Mouse (Mus musculus) hindbrain, embryonic 15.5 days (tissue): Measurements from ENCODE around the gene Dchs1. TPM values are rescaled to one million over a fixed set of nuclear protein-coding genes. Genes with fewer than 3 reads are reported as not detected.

Experiments used
- ATAC-seq: fragments of 200-750 bp; cut with Nextera tagmentation; 2 replicates; pipeline ENCODE4 v1.8.0; 2017; ENCODE audit warnings: low read depth, moderate number of reproducible peaks, moderate TSS enrichment; ENCODE audit not compliant: low FRiP score
- H3K27ac ChIP-seq: fragments of 300-500 bp; sonication (generic); replicated peaks from 2 replicates; pipeline ENCODE4 v1.5.1; 2015; ENCODE audit warnings: mild to moderate bottlenecking, inconsistent platforms
- H3K27me3 ChIP-seq: fragments of 300-500 bp; sonication (generic); 2 replicates; pipeline ENCODE4 v1.6.1; 2015; ENCODE audit warnings: control low read depth, inconsistent platforms
- H3K36me3 ChIP-seq: fragments of 300-500 bp; sonication (generic); 2 replicates; pipeline ENCODE4 v1.6.1; 2015; ENCODE audit warnings: control low read depth, inconsistent platforms
- H3K4me1 ChIP-seq: fragments of 300-500 bp; sonication (generic); replicated peaks from 2 replicates; pipeline ENCODE4 v1.6.1; 2015; ENCODE audit warnings: control low read depth, inconsistent platforms
- H3K4me2 ChIP-seq: fragments of 300-500 bp; sonication (generic); 2 replicates; pipeline ENCODE4 v1.6.1; 2015; ENCODE audit warnings: moderate library complexity, mild to moderate bottlenecking, inconsistent platforms
- H3K4me3 ChIP-seq: fragments of 300-500 bp; sonication (generic); 2 replicates; pipeline ENCODE4 v1.5.1; 2015; ENCODE audit warnings: mild to moderate bottlenecking, inconsistent platforms
- H3K9ac ChIP-seq: fragments of 300-500 bp; sonication (generic); 2 replicates; pipeline ENCODE4 v1.6.1; 2015; ENCODE audit warnings: inconsistent platforms
- H3K9me3 ChIP-seq: fragments of 300-500 bp; sonication (generic); 2 replicates; pipeline ENCODE4 v1.6.1; 2016; ENCODE audit warnings: control low read depth, inconsistent platforms
- WGBS: fragments of 180-500 bp; shearing (Covaris S2); methylation state at CpG from one replicate; pipeline ENCODE4 v1.1.7; 2015; 5-methylcytosine and 5-hydroxymethylcytosine counted together
- polyA plus RNA-seq: library from polyadenylated mRNA; unstranded; fragments of >200 nt; fragmentation: Nextera tagmentation; extraction: Ambion mirVana; gene quantifications from 2 replicates; pipeline ENCODE4 v1.2.1, GENCODE M21; 2015

The Dchs1 gene
- polyA plus RNA-seq = 14.3 and 14.8 TPM in 2 replicates

DNA sequence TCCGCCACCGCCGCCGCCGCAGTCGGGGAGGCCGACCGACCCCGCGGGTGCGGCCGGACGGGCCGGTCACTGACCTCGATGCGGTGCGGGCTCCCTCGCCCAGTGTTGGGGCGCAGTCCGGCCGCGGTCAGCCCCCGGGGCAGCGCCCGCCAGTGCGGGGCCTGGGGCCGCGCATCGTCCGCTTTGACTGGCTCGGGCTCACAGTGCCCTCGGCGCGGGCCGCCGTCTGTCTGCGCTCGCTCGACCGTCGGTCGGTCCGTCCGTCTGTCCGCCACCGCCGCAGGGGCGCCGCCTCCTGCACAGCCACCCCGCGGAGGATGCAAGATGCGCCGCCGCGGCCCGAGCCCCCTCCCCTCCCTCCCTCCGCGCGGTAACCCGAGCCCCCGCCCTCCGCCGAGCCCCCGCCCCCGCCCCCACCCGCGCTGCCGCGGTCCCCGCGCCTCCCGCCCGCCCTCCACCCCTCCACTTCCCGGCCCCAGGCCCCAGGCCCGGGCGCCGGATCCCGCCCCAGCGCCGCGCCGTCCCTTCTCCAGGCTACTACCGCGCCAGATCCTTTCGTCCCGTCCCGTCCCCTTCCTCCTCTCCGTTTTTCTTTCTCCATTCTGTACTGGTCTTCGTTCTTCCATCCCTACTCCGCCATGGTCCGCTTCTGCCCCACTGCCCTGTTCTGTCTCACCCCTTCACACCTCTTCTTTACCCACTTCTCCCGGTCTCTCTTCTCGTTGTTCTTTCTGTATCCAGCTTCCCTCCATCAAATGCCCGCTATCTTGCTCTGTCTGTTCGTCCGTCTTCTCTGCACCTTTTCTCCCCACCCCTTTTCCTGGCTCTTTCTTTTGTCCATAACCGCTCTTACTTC is at the start of gene Dchs1:
Dchs1 (minus strand) TSS at position 370 of the 856 bp plus-strand sequence.
- Histone ChIP-seq H3K27me3 (no peaks in the 10 kb centered on the region), H3K4me1 (peaks cover 52% of the 10 kb centered on the region), H3K36me3 (no peaks in the 10 kb centered on the region), H3K9ac (peak within 1 kb of the TSS; percentile 100), H3K4me3 (peak within 1 kb of the TSS; percentile 96), H3K27ac (peak within 1 kb of the TSS; percentile 99), H3K9me3 (no peaks in the 10 kb centered on the region), H3K4me2 (peak within 1 kb of the TSS; percentile 86)
- WGBS = under 1% methylated on average over 70 of the region's 97 CpGs
- ATAC-seq = peak; percentile 76

DNA sequence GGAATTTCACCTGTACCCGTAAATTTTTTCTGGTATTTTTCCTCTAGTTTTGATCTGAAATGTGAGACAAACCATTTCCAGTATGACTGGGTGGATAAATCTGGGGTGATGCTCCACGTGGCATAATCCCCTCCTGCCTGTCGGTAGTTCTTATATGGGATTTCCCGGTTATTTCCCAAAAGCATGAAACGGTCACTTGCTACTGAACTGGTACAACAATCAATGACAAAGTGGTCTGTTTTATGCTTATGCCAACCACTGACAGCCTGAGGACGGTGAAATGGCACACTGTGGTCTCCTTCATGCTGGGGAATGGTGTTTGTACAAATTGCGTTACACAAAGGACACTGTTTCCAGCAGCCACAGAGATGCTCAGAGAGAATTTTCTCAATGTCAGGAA is 36.8 kb upstream of the Dchs1 start:
- 77% methylated on average over 7 of the region's 7 CpGs for WGBS
- H3K4me1 ChIP-seq = no peaks in the 10 kb centered on the region
- ATAC-seq = no peak
- H3K4me3 ChIP-seq = no peak overlapping the region
- H3K9ac ChIP-seq = no peak overlapping the region
- H3K4me2 ChIP-seq = no peak overlapping the region
- no peaks in the 10 kb centered on the region for H3K27me3 ChIP-seq
- H3K9me3 ChIP-seq = no peaks in the 10 kb centered on the region
- no peaks in the 10 kb centered on the region for H3K36me3 ChIP-seq
- no peak overlapping the region for H3K27ac ChIP-seq

DNA sequence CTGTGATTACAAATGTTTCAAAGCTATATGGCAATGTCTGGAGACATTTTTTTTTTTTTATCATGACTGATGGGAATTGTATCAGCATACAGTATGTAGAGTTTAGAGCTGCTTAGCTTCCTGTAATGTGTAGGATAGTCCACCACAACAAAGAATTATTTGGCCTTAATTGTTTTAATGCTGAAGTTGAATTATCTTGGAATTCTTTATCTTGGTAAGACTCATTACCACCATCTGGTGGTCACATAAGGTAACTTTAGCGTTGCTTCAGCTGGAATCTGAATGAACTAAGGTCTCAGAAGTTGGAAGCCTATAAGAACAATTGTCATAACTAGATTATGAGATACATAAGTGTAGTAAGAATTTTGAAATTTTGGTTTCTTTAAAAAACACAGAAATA is 31.0 kb upstream of the Dchs1 start:
- Histone ChIP-seq H3K4me2 (no peak overlapping the region), H3K9me3 (no peaks in the 10 kb centered on the region), H3K27me3 (no peaks in the 10 kb centered on the region), H3K9ac (no peak overlapping the region), H3K4me3 (no peak overlapping the region), H3K4me1 (no peaks in the 10 kb centered on the region), H3K36me3 (no peaks in the 10 kb centered on the region), H3K27ac (no peak overlapping the region)
- 0% methylated on average over 1 of the region's 1 CpGs for WGBS
- ATAC-seq = no peak

DNA sequence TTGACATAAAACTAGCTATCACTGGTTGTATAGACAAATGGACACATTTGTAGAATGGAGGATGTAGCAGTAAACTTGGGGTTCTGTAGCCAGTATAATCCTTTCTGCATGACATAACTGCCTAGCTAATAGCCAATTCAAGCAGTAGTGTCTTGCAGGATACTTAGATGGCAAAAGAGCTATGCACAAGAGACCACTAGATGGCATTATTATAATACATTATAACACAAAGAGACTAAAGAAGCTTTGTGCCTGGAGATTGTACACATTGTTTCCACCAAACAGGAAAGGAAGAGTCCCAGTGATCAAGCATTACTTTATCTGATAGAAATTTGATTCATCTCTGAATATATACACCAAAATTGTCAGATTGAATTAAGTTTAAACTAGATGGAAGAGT is 29.3 kb upstream of the Dchs1 start:
- H3K4me2 ChIP-seq = no peak overlapping the region
- H3K4me3 ChIP-seq = no peak overlapping the region
- H3K9me3 ChIP-seq = no peaks in the 10 kb centered on the region
- H3K4me1 ChIP-seq = no peaks in the 10 kb centered on the region
- H3K27ac ChIP-seq = no peak overlapping the region
- H3K27me3 ChIP-seq = no peaks in the 10 kb centered on the region
- no peak for ATAC-seq
- H3K36me3 ChIP-seq = no peaks in the 10 kb centered on the region
- no peak overlapping the region for H3K9ac ChIP-seq

DNA sequence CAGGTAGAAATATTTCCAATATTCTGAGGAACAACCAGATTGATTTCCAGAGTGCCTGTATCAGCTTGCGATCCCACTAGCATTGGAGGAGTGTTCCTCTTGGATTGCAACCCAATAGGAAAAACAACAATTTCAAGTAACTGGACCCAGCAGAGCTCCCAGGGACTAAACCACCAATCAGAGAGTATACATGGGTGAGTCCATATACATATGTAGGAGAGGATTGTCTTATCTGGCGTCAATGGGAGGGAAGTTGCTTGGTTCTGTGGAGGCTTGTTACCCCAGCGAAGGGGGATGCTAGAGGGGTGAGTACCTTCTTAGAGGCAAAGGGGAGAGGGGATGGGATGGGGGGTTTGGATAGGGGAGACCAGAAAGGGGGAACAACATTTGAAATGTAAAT is 25.9 kb upstream of the Dchs1 start:
- Histone ChIP-seq H3K27ac (no peak overlapping the region), H3K36me3 (peaks cover 8% of the 10 kb centered on the region), H3K27me3 (no peaks in the 10 kb centered on the region), H3K4me2 (no peak overlapping the region), H3K9ac (no peak overlapping the region), H3K9me3 (no peaks in the 10 kb centered on the region), H3K4me1 (peaks cover 12% of the 10 kb centered on the region), H3K4me3 (no peak overlapping the region)
- no peak for ATAC-seq
- 86% methylated on average over 3 of the region's 3 CpGs for WGBS

DNA sequence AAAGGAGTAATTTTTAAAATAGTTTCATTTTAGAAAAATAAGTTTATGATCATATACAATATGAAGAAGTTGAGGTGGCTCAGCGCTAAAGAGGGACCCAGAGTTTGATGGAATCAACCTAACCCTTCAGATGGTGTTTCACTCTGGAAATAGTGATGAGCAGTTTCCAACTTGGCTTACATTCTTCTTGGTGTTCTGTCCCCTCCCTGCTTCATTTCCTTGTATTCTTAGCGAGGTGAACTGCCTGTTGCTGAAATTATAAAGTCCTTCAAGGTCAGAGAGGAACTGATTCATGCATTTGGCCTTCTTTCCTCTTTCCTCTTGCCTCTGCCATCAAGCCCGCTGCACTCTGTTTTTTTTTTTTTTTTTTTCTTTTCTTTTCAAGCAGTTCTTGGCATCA is 25.1 kb upstream of the Dchs1 start:
- no peak for ATAC-seq
- Histone ChIP-seq H3K4me1 (peaks cover 12% of the 10 kb centered on the region), H3K36me3 (peaks cover 8% of the 10 kb centered on the region), H3K4me2 (no peak overlapping the region), H3K9ac (no peak overlapping the region), H3K27me3 (no peaks in the 10 kb centered on the region), H3K9me3 (no peaks in the 10 kb centered on the region), H3K4me3 (no peak overlapping the region), H3K27ac (no peak overlapping the region)
- 78% methylated on average over 3 of the region's 3 CpGs for WGBS

DNA sequence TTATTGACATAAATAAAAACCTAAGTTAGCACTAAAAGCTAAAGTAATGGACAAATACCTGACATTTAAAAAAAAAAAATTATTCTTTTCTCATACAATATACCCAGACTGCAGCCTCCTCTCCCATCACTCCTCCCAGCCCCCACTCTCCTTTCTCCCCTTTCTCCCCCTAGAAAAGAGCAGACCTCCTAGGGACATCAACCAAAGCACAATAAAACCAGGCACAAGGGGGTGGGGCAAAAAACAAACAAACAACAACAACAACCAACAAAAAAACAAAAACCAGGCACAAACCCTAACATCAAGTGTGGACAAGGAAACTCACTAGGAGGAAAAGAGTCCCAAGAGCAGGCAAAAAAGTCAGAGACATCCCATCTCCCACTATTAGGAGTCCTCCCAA is 24.1 kb upstream of the Dchs1 start:
- peak; percentile 5 for ATAC-seq
- peak overlapping the region; percentile 14; the same call in 1 of the 2 replicates for H3K4me3 ChIP-seq
- peak overlapping the region; percentile 71 for H3K4me2 ChIP-seq
- H3K36me3 ChIP-seq = peaks cover 8% of the 10 kb centered on the region
- no peaks in the 10 kb centered on the region for H3K27me3 ChIP-seq
- peaks cover 12% of the 10 kb centered on the region for H3K4me1 ChIP-seq
- H3K9me3 ChIP-seq = no peaks in the 10 kb centered on the region
- peak overlapping the region; percentile 52; the same call in 1 of the 2 replicates for H3K27ac ChIP-seq
- 0 out of 2 replicates have a peak overlapping the region, but pooled peaks have one; percentile 21 for H3K9ac ChIP-seq

DNA sequence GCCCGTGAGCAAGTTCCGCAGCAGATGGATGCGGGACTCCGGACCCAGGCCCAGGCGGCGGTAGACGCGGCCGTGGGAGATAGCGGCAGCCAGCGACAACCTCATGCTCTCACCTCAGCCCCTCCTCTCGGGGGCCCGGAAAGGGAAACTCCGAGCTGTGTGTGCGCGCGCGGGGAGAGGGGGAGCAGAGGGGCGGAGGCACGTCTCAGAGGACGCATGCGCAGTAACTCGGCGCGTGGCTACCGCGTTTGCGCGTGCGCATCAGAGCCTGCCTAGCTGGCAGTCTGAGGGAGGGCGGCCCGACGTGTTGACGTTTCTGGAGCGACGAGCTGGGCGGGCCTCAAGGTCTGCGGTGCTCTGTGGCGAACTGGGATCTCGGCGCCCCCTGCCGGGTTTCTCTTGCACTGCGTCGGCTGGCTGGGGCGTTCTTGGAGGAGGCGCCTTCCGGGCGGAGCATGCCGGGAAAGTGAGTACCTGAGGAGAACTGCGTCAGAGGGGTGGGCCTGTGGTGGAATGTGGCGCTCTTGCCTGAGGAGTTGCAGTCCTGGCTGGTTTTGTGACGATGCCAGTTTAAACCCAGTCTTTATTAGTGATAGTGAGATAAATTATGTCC is 23.5 kb upstream of the Dchs1 start, which contains the start of gene Mrpl17:
Mrpl17 (minus strand) TSS at position 223 of the 613 bp plus-strand sequence.
- H3K9me3 ChIP-seq = no peaks in the 10 kb centered on the region
- ATAC-seq = peak; percentile 98
- whole genome bisulfite sequencing = under 1% methylated on average over 50 of the region's 52 CpGs
- peak within 1 kb of the TSS; percentile 70 for H3K4me3 ChIP-seq
- H3K36me3 ChIP-seq = peaks cover 8% of the 10 kb centered on the region
- H3K4me1 ChIP-seq = peaks cover 12% of the 10 kb centered on the region
- peak within 1 kb of the TSS; percentile 90 for H3K27ac ChIP-seq
- no peaks in the 10 kb centered on the region for H3K27me3 ChIP-seq
- H3K4me2 ChIP-seq = peak within 1 kb of the TSS; percentile 71
- H3K9ac ChIP-seq = peak within 1 kb of the TSS; percentile 88

DNA sequence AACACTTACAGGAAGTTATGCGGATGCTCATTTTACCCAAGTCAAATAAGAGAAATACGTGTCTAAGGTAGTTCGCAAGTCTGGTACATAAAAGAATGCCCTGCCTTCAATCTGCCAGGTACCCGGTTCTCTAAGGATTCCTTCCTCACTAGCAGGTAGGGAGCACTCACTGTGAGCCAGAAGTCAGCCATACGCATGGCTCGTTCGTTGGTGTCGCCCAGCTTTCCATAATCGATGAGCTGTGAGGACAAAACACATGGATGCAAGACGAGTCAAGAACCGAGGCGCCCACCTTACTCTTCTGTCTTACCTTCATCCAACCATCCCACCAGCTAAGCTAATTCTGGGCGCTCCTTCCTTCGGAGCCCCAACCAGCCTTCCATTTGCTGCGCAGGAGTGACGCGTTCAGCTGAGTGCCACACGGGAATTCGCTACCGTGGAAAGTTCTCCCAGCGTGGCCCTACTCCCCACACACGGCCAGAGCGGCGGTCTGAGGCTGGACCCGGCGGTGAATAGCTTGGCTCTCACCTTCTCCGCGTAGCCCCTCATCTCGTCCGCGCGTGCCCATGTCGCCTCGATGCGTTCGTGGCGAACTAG is 22.9 kb upstream of the Dchs1 start:
- no peaks in the 10 kb centered on the region for H3K27me3 ChIP-seq
- H3K27ac ChIP-seq = peak overlapping the region; percentile 90
- H3K9me3 ChIP-seq = no peaks in the 10 kb centered on the region
- H3K4me3 ChIP-seq = peak overlapping the region; percentile 70
- peaks cover 12% of the 10 kb centered on the region for H3K4me1 ChIP-seq
- peak; percentile 74 for ATAC-seq
- WGBS = 5% methylated on average over 37 of the region's 37 CpGs
- peak overlapping the region; percentile 71 for H3K4me2 ChIP-seq
- peak overlapping the region; percentile 88 for H3K9ac ChIP-seq
- peaks cover 8% of the 10 kb centered on the region for H3K36me3 ChIP-seq

DNA sequence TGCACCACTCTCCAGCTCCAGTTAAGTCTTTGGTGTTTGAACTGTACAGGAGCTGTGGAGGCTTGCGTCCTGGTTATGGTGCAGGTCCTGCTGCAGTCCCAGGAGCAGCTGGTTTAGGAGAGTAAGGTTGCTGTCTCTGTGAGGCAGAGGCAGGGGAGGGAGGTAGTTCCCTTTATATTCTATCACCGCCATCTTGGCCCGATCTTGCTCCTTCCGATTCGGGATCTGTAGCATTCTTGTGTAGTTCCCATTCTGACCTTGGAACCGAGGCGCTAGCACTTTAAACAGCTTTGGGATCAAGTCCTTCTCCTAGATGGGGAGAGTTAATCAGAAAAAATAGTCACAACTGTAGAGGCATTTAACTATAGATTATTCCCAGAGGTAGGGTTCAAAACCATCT is 22.4 kb upstream of the Dchs1 start:
- Histone ChIP-seq H3K27me3 (no peaks in the 10 kb centered on the region), H3K36me3 (peaks cover 8% of the 10 kb centered on the region), H3K27ac (peak overlapping the region; percentile 90), H3K4me3 (peak overlapping the region; percentile 70), H3K4me2 (peak overlapping the region; percentile 71), H3K9ac (peak overlapping the region; percentile 88), H3K9me3 (no peaks in the 10 kb centered on the region), H3K4me1 (peaks cover 12% of the 10 kb centered on the region)
- 84% methylated on average over 7 of the region's 7 CpGs for WGBS
- ATAC-seq = no peak

DNA sequence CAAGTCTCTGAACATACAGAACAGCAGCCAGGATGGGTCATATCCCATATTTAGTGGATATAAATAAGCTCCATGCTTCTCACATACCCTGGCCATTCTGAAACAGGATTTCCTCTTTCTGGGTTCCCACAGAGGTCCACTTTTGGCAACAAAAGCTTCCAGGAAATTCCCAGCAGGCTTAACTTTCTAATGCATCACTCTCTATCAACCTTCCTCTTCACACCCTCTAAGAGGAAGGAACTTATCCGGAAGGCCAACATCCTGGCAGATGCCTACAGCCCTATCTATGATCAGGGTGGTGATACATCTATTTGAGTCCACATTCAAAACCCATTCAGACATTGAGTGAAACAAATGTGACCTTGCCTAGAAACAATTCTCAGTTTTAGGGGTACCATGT is 20.9 kb upstream of the Dchs1 start:
- Histone ChIP-seq H3K27me3 (no peaks in the 10 kb centered on the region), H3K4me3 (no peak overlapping the region), H3K36me3 (peaks cover 8% of the 10 kb centered on the region), H3K4me2 (no peak overlapping the region), H3K27ac (no peak overlapping the region), H3K9ac (no peak overlapping the region), H3K9me3 (no peaks in the 10 kb centered on the region), H3K4me1 (peaks cover 12% of the 10 kb centered on the region)
- 89% methylated on average over 1 of the region's 1 CpGs for WGBS
- no peak for ATAC-seq

DNA sequence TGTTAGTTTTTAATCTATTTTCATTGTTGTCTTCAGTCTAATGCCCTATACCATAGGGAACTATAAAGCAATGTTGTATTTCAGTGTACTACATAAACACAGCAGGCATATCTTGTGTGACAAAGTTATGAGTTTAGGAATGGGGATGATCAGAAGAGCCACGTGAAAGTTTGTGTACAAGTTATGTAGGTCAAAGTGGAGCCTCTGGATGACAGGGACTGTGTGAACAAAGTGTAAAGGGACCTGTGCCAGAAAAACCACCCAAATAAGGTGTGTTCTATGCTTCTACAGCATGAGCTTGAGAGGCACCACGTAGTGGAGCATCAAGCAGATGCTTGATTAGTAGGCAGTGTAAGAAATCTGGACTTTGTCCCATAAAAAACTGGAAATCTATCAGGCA is 19.3 kb upstream of the Dchs1 start:
- Histone ChIP-seq H3K9me3 (no peaks in the 10 kb centered on the region), H3K27ac (no peak overlapping the region), H3K27me3 (no peaks in the 10 kb centered on the region), H3K36me3 (peaks cover 8% of the 10 kb centered on the region), H3K9ac (no peak overlapping the region), H3K4me3 (no peak overlapping the region), H3K4me2 (no peak overlapping the region), H3K4me1 (peaks cover 12% of the 10 kb centered on the region)
- no peak for ATAC-seq
- 59% methylated on average over 2 of the region's 2 CpGs for WGBS
